Mouse (Mus musculus) myocyte (in vitro differentiated cells): Measurements from ENCODE around the gene Cab39.

ENCODE experiments used
- MYOD1 ChIP-seq, 3 experiments: IDR thresholded peaks; one replicate each; pipeline ENCODE4 v1.6.1; 2011; ENCODE audit warnings: control low read depth in 2 of 3, low read depth in 2 of 3, mild to moderate bottlenecking in 2 of 3, moderate library complexity in 1 of 3; ENCODE audit not compliant: insufficient read length in 2 of 3, control insufficient read depth in 1 of 3
- MYOG ChIP-seq, 3 experiments: IDR thresholded peaks; one replicate each; pipeline ENCODE4 v1.6.1; 2011; ENCODE audit warnings: control low read depth in 2 of 3, low read depth in 2 of 3, mild to moderate bottlenecking in 2 of 3; ENCODE audit not compliant: insufficient read length in 2 of 3, control insufficient read depth in 1 of 3, insufficient read depth in 1 of 3

DNA sequence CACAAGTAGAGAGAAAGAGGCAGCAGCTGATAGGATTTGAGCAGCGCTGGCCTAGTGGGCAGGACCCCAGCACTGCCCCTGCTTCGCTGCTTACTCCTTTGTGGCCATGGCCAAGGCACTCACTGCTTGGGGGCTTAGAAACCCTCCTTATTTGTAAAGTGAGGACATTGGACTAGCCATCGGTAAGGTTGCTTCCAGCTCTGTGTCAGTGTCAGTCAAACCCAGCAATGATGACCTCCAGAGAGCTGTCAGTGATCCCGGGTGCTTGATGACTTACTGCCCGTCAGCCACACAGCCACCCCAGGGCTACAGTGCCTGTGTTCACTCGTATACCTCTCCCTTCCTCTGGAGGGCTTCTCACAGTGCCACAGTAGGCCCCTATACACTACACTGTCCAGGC lies 51.7 kb downstream of the Cab39 start:
- TF ChIP-seq MYOD1 (IDR thresholded peaks at IDR 0.05; ENCODE audit: control insufficient read depth in 1 of 3, insufficient read length in 2 of 3, low read depth in 2 of 3) = no peak
- TF ChIP-seq MYOG (IDR thresholded peaks at IDR 0.05; ENCODE audit: control insufficient read depth in 1 of 3, insufficient read depth in 1 of 3, insufficient read length in 2 of 3, low read depth in 2 of 3) = no peak
